Mouse (Mus musculus): ENCODE measurements at regions not wholly inside any gene's neighbourhood (a gene's known extent, or its start where the extent isn't known, plus 50 kb on each side); places are given as distances from the start of the nearest gene placed in this dataset.

DNA sequence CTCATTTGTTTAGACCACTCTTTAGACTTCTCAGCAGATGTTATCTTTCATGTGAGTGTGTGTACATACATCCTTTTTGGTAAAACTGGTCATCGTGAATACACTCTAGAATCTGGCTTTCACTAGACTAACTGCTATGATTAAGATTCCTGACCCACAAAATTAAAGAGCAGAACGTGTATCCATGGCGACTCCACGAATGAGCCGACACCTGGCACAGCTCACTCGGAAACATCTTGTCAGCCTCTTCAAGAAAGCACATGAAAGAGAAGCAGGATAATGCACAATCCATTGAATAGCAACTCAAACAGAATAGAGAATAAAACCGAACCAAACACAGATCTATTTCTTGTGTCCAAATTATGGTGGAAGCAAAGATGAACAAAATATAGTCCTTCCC, 73.1 kb upstream of the Gnai1 start:
- Histone ChIP-seq H3K79me2 (ENCODE audit: control insufficient read depth, insufficient read depth, low read length, poor library complexity) (no peaks in the 10 kb centered on the region), H3K9me3 (replicated peaks; ENCODE audit: insufficient read depth, low read length) (no peaks in the 10 kb centered on the region), H3K4me3 (ENCODE audit: control insufficient read depth in 1 of 2, insufficient read depth in 1 of 2, low read depth in 2 of 2, low read length in 2 of 2) (no peak overlapping the region), H3K27ac (ENCODE audit: control insufficient read depth, low read depth, low read length) (no peak overlapping the region), H3K4me1 (ENCODE audit: control insufficient read depth in 1 of 2, insufficient read depth in 2 of 2, low read length in 2 of 2) (no peaks in the 10 kb centered on the region), H3K27me3 (ENCODE audit: control insufficient read depth in 1 of 2, insufficient read depth in 2 of 2, low read length in 2 of 2) (no peaks in the 10 kb centered on the region), H3K36me3 (ENCODE audit: control insufficient read depth in 1 of 2, insufficient read depth in 2 of 2, low read length in 2 of 2) (no peaks in the 10 kb centered on the region), H3K9ac (ENCODE audit: control insufficient read depth, low read depth, low read length, poor library complexity, severe bottlenecking) (no peak overlapping the region)
- no peak for DNase-seq (ENCODE audit: low read depth, low spot score)
- TF ChIP-seq POLR2AphosphoS2 (IDR thresholded peaks at IDR 0.05; ENCODE audit: low read length) (no peak), KAT2A (conservative IDR thresholded peaks at IDR 0.05; ENCODE audit: low read depth, low read length) (no peak), SMC3 (IDR thresholded peaks at IDR 0.05; ENCODE audit: low read depth, low read length) (no peak), NELFE (IDR thresholded peaks at IDR 0.05; ENCODE audit: low read depth, low read length) (no peak), RCOR1 (IDR thresholded peaks at IDR 0.05; ENCODE audit: low read depth, low read length) (no peak), MXI1 (IDR thresholded peaks at IDR 0.05; ENCODE audit: low read depth, low read length) (no peak), EP300 (IDR thresholded peaks at IDR 0.05; ENCODE audit: low read depth in 1 of 2, low read length in 2 of 2) (no peak), MYB (IDR thresholded peaks at IDR 0.05; ENCODE audit: low read depth, low read length) (no peak)

DNA sequence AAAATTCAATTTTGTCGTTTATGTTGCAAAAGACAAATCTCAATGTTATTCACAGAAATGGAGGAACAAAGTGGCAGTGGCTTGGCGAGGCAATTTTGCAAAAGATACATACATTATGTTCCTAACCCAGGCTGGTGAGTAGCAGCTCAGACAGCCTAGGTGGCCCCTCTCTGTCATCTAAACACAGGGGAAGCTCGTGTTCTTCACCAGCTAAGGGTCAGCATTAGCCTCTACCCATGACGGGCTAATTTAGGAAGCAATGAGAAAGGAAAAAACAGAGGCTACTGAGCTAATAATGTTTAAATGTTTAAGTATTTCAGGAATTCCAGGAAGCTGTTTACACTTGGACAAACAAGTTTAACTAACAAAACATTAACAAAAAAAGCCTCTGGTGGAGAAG, 64.9 kb upstream of the Gnai1 start:
- Histone ChIP-seq H3K36me3 (ENCODE audit: control insufficient read depth in 1 of 2, insufficient read depth in 2 of 2, low read length in 2 of 2) (no peaks in the 10 kb centered on the region), H3K27ac (ENCODE audit: control insufficient read depth, low read depth, low read length) (no peak overlapping the region), H3K4me1 (ENCODE audit: control insufficient read depth in 1 of 2, insufficient read depth in 2 of 2, low read length in 2 of 2) (no peaks in the 10 kb centered on the region), H3K9ac (ENCODE audit: control insufficient read depth, low read depth, low read length, poor library complexity, severe bottlenecking) (no peak overlapping the region), H3K9me3 (replicated peaks; ENCODE audit: insufficient read depth, low read length) (no peaks in the 10 kb centered on the region), H3K79me2 (ENCODE audit: control insufficient read depth, insufficient read depth, low read length, poor library complexity) (no peaks in the 10 kb centered on the region), H3K4me3 (ENCODE audit: control insufficient read depth in 1 of 2, insufficient read depth in 1 of 2, low read depth in 2 of 2, low read length in 2 of 2) (no peak overlapping the region), H3K27me3 (ENCODE audit: control insufficient read depth in 1 of 2, insufficient read depth in 2 of 2, low read length in 2 of 2) (no peaks in the 10 kb centered on the region)
- TF ChIP-seq HCFC1 (IDR thresholded peaks at IDR 0.05; ENCODE audit: low read depth, low read length) (no peak), UBTF (IDR thresholded peaks at IDR 0.05; ENCODE audit: borderline replicate concordance, insufficient read depth, low read depth, low read length) (no peak), MYC (IDR thresholded peaks at IDR 0.05; ENCODE audit: low read depth, low read length) (no peak), EP300 (IDR thresholded peaks at IDR 0.05; ENCODE audit: low read depth in 1 of 2, low read length in 2 of 2) (no peak), ETS1 (IDR thresholded peaks at IDR 0.05; ENCODE audit: low read depth, low read length) (no peak), BHLHE40 (IDR thresholded peaks at IDR 0.05; ENCODE audit: borderline replicate concordance, low read depth, low read length) (no peak), RCOR1 (IDR thresholded peaks at IDR 0.05; ENCODE audit: low read depth, low read length) (no peak), POLR2AphosphoS5 (IDR thresholded peaks at IDR 0.05; ENCODE audit: borderline replicate concordance, low read depth, low read length) (no peak)
- no peak for DNase-seq (ENCODE audit: low read depth, low spot score)

DNA sequence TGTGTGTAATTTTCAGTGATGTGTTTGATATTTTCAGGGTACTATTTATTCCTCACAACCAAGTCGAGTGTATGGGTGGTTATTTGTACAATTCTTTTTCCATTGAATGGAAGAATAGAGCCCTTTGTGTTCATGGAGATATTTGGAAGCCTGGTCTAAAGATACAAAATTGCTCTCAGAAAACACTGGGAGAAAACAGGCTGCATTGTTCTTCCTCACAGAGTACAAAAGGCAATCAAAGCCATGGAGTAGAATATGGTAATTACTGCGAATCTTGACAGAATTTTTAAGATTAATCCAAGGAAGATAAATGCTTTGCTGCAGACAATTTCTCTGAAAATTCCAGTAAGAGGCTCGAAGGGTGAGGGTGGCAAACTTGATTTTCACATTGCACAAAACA, 54.7 kb upstream of the Gnai1 start:
- Histone ChIP-seq H3K4me3 (ENCODE audit: control insufficient read depth in 1 of 2, insufficient read depth in 1 of 2, low read depth in 2 of 2, low read length in 2 of 2) (no peak overlapping the region), H3K9ac (ENCODE audit: control insufficient read depth, low read depth, low read length, poor library complexity, severe bottlenecking) (no peak overlapping the region), H3K79me2 (ENCODE audit: control insufficient read depth, insufficient read depth, low read length, poor library complexity) (no peaks in the 10 kb centered on the region), H3K4me1 (ENCODE audit: control insufficient read depth in 1 of 2, insufficient read depth in 2 of 2, low read length in 2 of 2) (no peaks in the 10 kb centered on the region), H3K27me3 (ENCODE audit: control insufficient read depth in 1 of 2, insufficient read depth in 2 of 2, low read length in 2 of 2) (no peaks in the 10 kb centered on the region), H3K9me3 (replicated peaks; ENCODE audit: insufficient read depth, low read length) (no peaks in the 10 kb centered on the region), H3K36me3 (ENCODE audit: control insufficient read depth in 1 of 2, insufficient read depth in 2 of 2, low read length in 2 of 2) (no peaks in the 10 kb centered on the region), H3K27ac (ENCODE audit: control insufficient read depth, low read depth, low read length) (no peak overlapping the region)
- TF ChIP-seq ZMIZ1 (IDR thresholded peaks at IDR 0.05; ENCODE audit: low read depth, low read length) (no peak), NRF1 (IDR thresholded peaks at IDR 0.05; ENCODE audit: insufficient read depth, low read depth, low read length, poor library complexity, severe bottlenecking) (no peak), GABPA (IDR thresholded peaks at IDR 0.05; ENCODE audit: low read depth, low read length) (no peak), ETS1 (IDR thresholded peaks at IDR 0.05; ENCODE audit: low read depth, low read length) (no peak), CHD2 (IDR thresholded peaks at IDR 0.05; ENCODE audit: low read length) (no peak), MYB (IDR thresholded peaks at IDR 0.05; ENCODE audit: low read depth, low read length) (no peak), ELF1 (IDR thresholded peaks at IDR 0.05; ENCODE audit: low read depth, low read length) (no peak), HCFC1 (IDR thresholded peaks at IDR 0.05; ENCODE audit: low read depth, low read length) (no peak), CHD1 (IDR thresholded peaks at IDR 0.05; ENCODE audit: low read depth, low read length) (no peak), POLR2A (IDR thresholded peaks at IDR 0.05; ENCODE audit: control insufficient read depth in 1 of 2, insufficient read depth in 1 of 2, low read depth in 1 of 2, low read length in 2 of 2, poor library complexity in 1 of 2) (no peak), TAL1 (IDR thresholded peaks at IDR 0.05; ENCODE audit: low read length) (no peak), TCF12 (IDR thresholded peaks at IDR 0.05; ENCODE audit: low read depth, low read length) (no peak), POLR2AphosphoS2 (IDR thresholded peaks at IDR 0.05; ENCODE audit: low read length) (no peak), ZC3H11A (IDR thresholded peaks at IDR 0.05; ENCODE audit: low read depth, low read length) (no peak), UBTF (IDR thresholded peaks at IDR 0.05; ENCODE audit: borderline replicate concordance, insufficient read depth, low read depth, low read length) (no peak), TBP (IDR thresholded peaks at IDR 0.05; ENCODE audit: low read depth, low read length) (no peak), ZKSCAN1 (IDR thresholded peaks at IDR 0.05; ENCODE audit: low read depth, low read length) (no peak)
- no peak for DNase-seq (ENCODE audit: low read depth, low spot score)
